Mouse (Mus musculus) ovary, postnatal 14 days (tissue): Measurements from ENCODE around the gene Apoa4.
A peak's percentile ranks its signal among the peaks of the same experiment; 100 is the strongest.

Experiments used
- DNase-seq: peaks from one replicate; pipeline ENCODE4 v3.0.0; 2022; ENCODE audit warnings: low spot score

Gene Apoa4

DNA sequence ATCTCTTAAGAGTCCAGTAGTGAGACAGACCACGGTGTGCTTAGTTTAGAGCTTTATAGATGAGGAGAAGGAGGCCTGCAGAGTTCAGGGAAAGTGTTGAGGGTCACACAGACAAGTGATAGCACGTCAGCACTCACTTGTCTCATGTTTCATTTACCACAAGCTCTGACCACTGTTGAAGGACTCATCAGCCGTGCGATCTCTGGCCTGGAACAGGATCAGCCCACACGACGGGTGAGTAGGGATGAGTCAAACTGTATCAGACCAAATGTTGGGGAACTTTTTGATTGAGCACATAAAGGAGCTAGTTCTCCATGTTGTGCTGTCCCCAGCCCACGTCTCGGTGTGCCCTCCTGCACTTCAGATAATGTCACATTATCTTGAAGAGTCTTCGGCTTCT is 34.0 kb downstream of the Apoa4 start:
- no peak for DNase-seq

DNA sequence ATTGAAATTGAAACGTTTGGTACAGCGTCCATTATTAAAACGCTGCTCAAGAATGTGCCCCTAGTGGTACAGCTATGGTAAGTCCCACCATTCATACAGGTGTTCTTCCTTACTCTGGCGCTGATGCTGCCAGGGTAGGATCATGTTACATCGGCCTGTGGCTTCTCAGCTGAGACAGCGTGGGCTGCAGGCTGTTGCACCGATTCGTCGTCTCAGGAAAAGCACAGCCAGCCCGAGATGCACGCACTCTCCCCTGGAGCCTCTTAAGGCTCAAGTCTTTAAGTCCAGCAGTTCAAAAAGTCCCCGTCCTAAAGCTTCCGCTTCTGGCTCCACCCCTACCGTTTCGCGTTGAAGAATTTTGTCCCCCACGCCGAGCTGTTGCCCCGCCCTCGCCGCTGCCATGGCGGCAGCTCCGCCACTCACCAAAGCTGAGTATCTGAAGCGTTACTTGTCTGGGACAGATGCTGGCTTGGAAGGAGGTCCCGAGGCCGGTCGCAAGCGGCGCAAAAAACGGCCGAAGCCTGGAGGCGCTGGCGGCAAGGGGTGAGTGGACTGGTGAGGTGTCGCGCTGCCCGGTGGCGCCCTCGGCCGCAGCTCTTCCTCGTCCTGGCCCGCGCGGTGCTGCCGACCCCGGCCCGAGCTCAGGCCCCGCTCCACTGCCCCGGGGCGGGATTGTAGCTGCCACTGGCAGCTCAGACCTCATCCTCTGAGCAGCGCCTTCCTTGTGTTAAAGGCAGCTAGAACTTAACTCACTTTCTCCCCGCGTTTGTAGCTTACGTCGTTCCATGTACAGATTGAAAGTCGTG is 42.3 kb downstream of the Apoa4 start, which contains the start of gene Bud13:
Bud13 (plus strand) TSS at position 378 of the 806 bp plus-strand sequence.
- peak; percentile 98 for DNase-seq
